Mouse (Mus musculus) embryonic fibroblast, embryonic 13.5 days (primary cell): Measurements from ENCODE around the gene Vmn1r4.

Experiments
- CTCF ChIP-seq: IDR thresholded peaks from 2 replicates; pipeline ENCODE4 v1.5.1; 2011; ENCODE audit warnings: mild to moderate bottlenecking, control low read depth, low read length, moderate library complexity, borderline replicate concordance; ENCODE audit not compliant: insufficient read depth
- POLR2A ChIP-seq: IDR thresholded peaks from 2 replicates; pipeline ENCODE4 v1.6.1; 2011; ENCODE audit warnings: low read depth, mild to moderate bottlenecking, control low read depth, low read length, moderate library complexity

DNA sequence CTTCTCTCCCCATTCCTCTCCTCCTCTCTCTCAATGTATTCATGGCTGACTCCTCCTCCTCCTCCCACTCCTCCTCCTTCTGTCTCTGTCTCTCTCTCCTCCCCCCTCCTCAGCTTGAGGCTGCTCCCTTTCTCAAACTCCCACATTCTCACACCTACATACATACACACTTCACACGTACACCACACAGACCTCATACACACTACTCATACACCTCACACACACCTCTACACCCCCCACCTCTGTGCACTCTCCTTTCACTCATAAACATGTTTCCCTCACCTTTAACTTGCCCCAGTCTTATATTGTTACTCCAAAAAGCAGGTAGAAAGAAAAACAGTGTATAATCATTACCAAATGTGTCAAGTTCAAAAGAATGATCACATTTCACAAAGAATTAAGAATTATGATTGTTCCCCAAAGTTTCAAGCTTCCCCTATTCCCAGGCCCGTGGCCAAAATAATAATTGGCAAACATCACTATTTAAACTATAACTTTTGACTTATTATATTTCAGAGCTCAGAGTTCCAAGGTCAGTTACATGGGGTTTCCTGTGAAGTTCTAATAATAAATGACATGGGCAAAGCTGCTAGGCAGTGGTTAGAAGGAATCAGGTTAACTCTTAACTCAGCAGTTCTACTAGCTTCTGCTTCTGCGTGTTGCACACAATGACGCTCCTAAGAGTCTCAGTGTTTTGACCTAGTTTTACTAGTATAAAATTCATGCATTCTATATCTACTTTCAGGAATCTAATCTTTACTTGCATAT lies 8.0 kb downstream of the Vmn1r4 start:
- TF ChIP-seq CTCF (no peak), POLR2A (no peak)
